Mouse (Mus musculus): ENCODE data around the gene Keap1.
A peak's percentile ranks its signal among the peaks of the same experiment; 100 is the strongest.
"Not testable (repeated sequence)": the region's sequence is repeated elsewhere in the genome, so short reads cannot be mapped to it uniquely, and the experiment has no call there.

Gene Keap1

DNA sequence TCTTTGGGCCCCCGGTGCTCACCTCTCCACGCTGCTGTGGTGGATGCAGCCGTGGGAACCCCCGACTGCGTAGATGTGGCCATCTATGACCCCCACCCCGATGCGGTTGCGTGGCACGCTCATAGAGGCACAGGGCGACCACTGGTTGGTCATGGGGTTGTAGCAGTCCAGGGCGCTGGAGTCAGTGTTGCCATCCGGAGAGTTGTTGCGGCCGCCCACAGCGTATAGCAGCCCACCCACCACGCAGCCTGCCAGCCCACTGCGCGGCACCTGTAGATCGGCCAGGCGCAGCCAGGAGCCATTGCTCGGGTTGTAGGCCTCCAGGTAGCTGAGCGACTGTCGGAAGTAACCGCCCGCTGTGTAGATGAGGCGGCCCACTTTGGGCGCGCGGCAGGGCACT is 5.8 kb downstream of the Keap1 start:
- DNase-seq (ENCODE audit: low spot score in 2 of 2): no peak

DNA sequence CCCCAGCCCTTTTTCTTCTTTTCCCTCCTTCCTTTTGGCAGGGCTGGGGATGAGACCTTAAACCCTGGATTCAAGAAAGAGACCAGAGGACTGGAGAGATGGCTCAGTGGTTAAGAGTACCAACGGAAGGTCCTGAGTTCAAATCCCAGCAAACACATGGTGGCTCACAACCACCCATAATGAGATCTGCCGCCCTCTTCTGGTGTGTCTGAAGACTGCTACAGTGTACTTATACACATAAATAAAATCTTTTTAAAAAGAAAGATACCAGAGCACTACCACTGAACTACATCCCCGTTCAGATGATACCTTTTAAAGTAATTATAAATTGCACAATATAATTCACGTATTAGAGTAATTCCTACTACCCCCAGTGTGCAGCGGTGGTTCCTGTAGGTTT is 6.3 kb downstream of the Keap1 start:
- no peak for DNase-seq (ENCODE audit: low spot score in 2 of 2)

DNA sequence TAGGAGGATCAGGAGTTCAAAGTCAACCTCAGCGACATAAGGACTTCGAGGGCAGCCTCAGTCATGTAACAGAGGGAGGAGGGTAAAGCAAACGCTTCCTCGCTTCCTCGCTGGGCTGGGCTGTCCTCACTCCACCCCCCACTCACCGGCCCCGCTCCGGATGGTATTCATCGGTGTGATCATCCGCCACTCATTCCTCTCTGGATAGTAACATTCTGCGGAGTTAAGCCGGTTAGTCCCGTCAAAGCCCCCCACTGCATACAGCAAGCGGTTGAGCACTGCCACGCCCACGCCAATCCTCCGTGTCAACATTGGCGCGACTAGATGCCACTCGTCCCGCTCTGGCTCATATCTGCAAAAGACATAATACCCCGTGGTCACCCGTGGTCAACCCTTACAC is 7.6 kb downstream of the Keap1 start:
- DNase-seq (ENCODE audit: low spot score in 2 of 2): no peak

GRCm38 (mm10) chr9:21227342-21227741 is 11.8 kb downstream of the Keap1 start:
- no peak for DNase-seq (ENCODE audit: low spot score in 2 of 2)

- no peak for DNase-seq (ENCODE audit: low spot score in 2 of 2)
These were observed 13.8 kb downstream of the Keap1 start for GRCm38 (mm10) chr9:21225415-21225758.

DNA sequence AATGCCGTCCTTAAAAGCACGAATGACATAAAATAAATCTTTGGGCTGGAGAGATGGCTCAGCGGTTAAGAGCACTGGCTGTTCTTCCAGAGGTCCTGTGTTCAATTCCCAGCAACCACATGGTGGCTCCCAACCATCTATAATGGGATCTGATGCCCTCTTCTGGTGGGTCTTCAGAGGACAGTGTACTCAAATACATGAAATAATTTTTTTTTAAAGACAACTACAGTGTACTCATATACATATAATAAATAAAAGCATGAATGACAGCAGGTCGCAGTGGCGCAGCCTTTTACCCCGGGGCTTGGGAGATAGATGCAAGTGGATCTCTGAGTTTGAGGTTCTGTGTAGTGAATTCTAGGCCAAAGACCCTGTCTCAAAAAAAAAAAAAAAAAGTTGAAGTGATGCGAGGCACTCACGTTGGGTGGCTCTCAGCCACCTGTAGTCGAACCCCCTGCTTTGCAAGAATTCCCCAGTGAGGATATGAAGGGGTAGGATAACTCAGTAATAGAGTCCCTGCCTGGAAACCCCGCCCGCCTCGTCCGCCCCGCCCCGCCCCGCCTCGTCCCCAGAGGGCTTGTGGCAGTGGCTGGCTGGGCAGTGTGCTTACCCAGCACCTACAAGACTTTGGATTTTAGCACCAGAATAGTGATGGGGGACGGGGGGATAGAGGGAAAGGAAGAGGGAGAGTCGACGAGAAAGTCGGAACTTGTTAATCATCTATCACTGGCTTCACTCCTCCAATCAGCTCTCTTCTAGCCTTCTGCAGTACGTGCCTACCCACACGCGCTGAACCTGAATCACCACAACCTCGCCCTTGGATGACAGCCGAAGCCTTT is 14.4 kb downstream of the Keap1 start:
- peak in 1 of 2 experiments; percentile 22 for DNase-seq (ENCODE audit: low spot score in 2 of 2)

- no peak for DNase-seq (ENCODE audit: low spot score in 2 of 2)
These were observed 15.3 kb downstream of the Keap1 start for GRCm38 (mm10) chr9:21223906-21224305.

GRCm38 (mm10) chr9:21223490-21223889 is 15.7 kb downstream of the Keap1 start:
- not testable (repeated sequence) for DNase-seq (ENCODE audit: low spot score in 2 of 2)

DNA sequence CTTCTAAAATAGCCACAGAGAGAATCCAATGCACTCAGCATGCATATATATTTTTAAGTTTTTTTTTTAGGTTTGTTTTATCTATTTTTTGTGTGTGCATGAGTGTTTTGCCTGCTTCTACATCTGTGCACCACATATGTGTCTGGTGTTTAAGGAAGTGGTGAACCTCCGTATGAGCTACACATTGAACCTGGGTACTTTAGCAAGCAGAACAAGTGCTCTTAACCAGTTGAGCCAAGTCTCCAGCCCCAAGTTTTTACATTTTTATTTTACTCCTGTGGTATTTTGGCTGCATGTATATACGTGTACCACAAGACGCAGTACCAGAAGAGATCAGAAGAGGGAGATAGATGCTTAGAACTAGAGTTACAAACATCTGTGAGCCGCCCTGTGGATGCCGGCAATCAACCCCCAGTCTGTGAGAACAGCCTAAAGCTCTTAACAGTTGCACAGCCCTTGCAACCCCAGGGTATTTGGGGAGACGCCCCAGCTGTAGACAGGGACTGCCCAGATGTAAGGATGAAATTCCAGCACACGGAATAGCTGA is 17.7 kb downstream of the Keap1 start:
- peak; percentile 54 to 64 for DNase-seq (ENCODE audit: low spot score in 2 of 2)

- DNase-seq (ENCODE audit: low spot score in 2 of 2): peak; percentile 91 to 93
These were observed 18.4 kb downstream of the Keap1 start for GRCm38 (mm10) chr9:21220490-21221382.

DNA sequence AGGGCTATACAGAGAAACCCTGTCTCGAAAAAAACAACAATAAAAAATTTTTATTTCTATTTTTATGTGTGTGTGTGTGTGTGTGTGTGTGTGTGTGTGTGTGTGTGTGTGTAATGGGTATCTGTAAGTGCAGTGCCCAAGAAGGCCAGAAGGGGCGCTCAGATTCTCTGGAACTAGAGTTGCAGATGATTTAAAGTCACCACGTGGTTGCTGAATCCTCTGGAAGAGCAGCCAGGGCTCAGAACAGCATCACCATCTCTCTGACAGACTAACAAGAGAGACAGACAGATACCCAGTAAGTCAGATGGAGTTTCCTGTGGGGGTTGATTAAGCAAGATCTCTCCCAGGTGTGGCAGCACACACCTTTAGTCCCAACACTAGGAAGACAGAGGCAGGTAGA is 19.3 kb downstream of the Keap1 start:
- peak; percentile 29 to 37 for DNase-seq (ENCODE audit: low spot score in 2 of 2)

GRCm38 (mm10) chr9:21216050-21216841 is 22.9 kb downstream of the Keap1 start:
- DNase-seq (ENCODE audit: low spot score in 2 of 2): no peak

DNA sequence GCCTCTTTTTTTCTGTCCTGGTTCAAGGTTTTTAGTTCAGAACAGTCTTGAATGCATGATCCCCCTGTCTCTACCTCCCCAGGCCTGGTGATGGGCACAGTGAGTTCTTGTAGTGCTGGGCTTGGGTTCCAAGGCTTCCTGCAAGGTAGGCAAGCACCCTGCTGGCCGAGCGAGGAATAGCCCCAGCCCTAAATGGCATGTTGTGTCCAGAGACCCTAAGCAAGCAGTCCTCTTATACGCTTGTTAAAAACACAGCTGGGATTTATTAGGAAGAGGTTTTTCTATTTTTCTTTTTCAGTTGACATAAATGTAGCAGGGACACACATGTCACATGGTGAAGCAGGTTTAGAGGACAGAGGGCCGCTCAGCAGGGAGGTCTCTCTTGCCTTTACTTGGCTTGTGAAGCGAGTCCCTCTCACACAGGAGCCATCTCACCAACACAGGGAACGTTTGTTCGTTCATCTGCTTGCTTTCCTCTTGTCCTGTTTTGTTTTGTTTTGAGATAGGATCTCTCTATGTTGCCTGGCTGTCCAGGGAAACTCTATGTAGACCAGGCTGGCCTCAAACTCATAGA is 25.5 kb downstream of the Keap1 start:
- no peak for DNase-seq (ENCODE audit: low spot score in 2 of 2)

DNA sequence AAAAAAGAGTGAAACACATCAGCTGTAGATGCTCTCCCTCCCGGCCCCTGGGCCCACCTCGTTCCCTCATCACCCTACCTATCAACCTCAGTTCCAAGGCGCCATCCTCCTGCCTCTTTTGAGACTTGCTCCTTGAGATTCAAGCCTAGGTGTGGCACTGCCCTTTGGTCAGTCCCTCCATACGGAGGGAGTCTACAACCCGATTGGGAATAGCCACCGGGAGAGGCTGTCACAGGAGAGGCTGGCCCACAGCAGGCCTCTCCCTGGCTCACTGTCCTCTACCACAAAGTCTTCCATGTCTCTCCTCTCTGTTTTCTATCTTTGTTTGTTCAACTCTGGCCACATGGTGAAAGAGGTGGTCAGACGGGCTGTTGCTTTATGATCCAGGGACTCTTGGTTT is 27.5 kb downstream of the Keap1 start:
- no peak for DNase-seq (ENCODE audit: low spot score in 2 of 2)

- no peak for DNase-seq (ENCODE audit: low spot score in 2 of 2)
These were observed 28.3 kb downstream of the Keap1 start for GRCm38 (mm10) chr9:21210821-21211220.

- no peak for DNase-seq (ENCODE audit: low spot score in 2 of 2)
These were observed 30.5 kb downstream of the Keap1 start for GRCm38 (mm10) chr9:21208626-21209025.

DNA sequence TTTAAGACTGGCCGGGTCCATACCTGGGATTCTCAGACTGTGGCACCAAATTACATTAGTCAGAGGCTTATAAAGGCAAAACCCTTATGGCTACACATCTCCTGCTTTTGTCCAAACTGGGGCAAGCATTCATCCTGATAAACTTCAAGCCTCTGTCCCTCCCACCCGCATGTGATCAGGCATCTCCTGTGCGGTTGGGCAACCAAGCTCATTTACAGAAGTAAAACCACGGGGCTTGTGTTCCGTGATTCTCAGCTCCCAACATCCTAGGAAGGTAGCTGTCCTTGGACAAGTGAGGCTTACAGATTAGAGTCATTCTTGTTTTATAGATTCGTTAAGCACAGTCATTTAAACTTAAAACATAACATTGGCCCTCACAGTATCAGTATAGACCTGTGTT is 32.3 kb downstream of the Keap1 start:
- DNase-seq (ENCODE audit: low spot score in 2 of 2): no peak

DNA sequence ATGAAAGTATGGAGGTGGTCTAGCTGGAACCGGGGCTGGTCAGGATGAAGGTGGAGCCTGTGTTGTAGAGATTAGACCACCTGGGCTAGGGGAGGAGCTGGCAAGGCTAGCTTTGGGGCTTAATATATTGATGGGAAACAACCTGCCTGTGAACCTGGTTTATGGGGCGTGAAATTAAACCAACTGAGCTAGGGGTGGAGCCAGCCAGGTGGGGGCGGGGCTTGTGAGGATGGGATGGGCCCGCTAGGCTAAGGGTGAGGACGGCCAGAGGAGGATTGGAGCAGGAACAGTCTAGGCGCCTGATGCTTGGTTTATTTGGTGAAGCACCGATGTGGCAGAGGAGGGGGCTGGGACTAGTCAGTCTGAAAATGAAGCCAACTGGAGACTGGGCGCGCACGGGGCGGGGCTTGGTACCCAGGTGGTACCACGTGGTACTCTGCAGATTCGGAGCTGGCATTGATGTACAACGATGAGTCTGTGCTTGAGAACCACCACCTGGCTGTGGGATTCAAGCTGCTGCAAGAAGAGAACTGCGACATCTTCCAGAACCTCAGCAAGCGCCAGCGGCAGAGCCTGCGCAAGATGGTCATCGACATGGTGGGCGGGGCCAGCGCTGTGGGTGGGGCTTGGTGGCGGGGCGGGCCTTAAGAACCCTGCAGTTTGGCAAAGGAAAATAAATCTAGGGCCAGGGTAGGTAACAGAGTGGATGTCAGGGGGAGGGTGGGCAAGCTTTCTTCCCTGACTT is 34.5 kb downstream of the Keap1 start:
- DNase-seq (ENCODE audit: low spot score in 2 of 2): no peak

- DNase-seq (ENCODE audit: low spot score in 2 of 2): no peak
These were observed 35.0 kb downstream of the Keap1 start for GRCm38 (mm10) chr9:21204156-21204527.

- no peak for DNase-seq (ENCODE audit: low spot score in 2 of 2)
These were observed 40.2 kb downstream of the Keap1 start for GRCm38 (mm10) chr9:21198960-21199359.

DNA sequence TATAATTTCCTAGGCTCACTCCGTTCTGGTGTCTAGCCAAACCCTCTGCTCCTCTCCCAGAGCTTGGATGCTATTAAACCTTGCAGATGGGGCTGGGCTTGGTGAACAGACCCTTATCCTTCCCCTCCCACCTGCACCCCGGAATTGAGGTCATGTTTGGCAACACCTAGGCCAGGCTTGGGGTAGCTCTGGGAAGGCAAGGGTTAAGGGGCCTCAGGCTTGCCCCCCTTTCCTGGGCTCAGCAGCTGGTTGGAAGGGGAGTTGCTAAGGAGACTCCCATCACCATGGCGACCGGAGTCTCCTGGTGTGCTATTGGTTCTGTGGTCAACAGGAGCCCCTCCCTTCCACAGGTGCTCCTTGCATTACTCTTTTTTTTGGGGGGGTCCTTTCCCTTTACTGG is 41.2 kb downstream of the Keap1 start:
- no peak for DNase-seq (ENCODE audit: low spot score in 2 of 2)
